Mouse (Mus musculus) cerebral cortex, adult 2 months (tissue): ENCODE results near the gene Arhgef10l.

ENCODE experiments used
- WGBS: fragments of 180-500 bp; shearing (Covaris S2); methylation state at CpG from one replicate; pipeline ENCODE4 v1.1.7; 2018; 5-methylcytosine and 5-hydroxymethylcytosine counted together

The Arhgef10l gene

DNA sequence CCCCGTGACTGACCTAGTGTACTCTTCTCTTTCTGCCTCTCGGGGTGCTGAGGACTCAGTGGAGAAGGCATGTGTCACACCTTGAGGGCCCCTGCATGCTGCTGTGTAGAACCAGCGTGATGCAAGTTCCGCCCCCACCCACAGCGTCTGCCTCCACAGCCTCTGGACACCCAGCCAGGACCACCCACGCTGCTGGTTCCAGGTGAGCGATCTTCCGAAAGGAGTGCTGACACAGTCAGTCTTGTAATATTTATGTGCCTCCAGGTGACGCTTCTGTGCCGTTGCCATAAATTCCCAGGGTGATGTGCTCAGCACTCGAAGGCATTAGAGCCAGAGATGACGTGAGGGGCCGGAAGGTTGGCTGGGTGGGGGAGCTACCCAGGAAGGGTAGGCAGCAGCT is 140.9 kb downstream of the Arhgef10l start:
- WGBS, result 79% methylated on average over 13 of the region's 13 CpGs

DNA sequence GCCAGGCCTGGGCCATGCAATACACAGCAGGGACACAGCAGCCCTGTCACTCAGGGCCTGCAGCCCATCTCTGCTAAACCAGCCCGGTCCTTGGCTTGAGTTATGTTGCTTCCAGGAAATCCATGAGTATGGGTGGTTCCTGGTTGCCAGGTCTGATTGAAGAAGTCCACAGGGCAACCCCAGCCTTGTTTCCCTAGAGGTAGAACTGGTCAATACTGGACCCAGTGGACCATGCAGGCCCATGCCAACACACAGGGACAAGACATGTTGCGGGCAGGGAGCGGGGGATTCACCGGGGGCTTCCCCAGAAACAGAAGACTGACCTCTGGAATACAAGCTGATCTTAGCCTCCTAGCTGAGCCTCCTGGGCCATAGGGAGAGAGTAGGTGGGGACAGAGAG is 142.9 kb downstream of the Arhgef10l start:
- 97% methylated on average over 4 of the region's 4 CpGs for WGBS

DNA sequence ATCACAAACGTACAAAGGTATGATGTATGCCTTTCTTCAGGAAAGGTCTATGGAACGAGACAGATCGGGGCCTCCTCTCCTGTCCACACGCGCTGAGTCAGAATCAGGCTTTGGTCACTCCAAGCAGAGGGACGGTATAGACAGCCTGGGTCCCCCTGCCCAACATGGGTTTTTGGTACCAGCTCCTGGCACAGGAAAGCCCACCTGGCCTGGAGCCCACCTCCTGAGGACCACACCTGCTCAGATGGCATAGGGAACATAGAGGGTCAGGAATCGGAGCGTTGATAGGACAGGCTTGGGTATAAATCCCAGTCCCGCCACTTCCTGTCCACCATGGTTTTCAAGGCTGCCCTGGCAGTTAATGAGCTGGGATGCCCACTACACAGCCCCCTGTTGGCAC is 145.1 kb downstream of the Arhgef10l start:
- WGBS, result 96% methylated on average over 9 of the region's 9 CpGs

DNA sequence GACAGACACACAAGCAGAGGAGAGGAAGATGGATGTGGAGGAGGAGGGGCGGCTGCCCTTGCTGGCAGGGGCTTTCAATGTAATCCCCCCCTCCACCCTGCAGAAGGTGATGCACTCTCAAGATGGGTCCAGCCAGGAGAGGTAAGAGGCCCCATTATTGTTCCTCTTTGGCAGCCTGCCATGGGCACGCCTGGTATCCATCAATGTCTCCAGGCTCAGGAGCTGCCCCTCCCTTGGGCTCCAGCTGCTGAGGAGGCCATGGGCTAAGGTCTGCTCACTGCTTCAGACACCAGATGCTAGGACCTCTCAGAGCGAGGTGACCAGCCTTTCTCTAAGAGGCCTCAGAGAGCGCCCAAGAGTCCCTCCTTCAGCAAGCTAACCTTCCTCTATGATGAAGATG is 152.0 kb downstream of the Arhgef10l start:
- WGBS, result 86% methylated on average over 4 of the region's 4 CpGs

DNA sequence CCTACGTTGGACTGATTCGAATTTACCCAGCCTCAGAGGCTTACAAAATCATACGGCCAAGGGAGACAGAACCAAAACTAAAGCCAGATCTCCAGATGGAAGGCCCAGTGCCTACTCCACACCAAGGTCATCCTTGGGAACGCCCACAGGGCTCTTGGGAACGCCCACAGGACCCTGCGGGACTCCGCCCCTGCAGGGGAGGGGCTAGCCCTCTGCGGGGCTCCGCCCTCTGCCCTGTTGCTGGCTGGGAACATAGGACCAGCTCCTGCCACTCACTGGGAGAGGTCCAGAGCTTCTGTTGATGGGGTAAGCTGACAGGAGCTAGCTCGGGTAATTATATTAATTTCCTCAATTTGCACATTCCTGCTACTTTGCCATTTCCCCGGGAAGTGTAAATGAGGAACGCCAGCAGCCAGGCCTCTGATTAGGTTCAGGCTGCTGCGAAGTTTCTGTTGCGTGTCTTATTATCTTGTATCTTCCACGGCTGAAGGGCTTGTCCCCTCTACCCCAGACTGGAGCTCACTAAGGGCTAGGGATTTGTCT is 158.6 kb downstream of the Arhgef10l start:
- 62% methylated on average over 15 of the region's 15 CpGs for WGBS

DNA sequence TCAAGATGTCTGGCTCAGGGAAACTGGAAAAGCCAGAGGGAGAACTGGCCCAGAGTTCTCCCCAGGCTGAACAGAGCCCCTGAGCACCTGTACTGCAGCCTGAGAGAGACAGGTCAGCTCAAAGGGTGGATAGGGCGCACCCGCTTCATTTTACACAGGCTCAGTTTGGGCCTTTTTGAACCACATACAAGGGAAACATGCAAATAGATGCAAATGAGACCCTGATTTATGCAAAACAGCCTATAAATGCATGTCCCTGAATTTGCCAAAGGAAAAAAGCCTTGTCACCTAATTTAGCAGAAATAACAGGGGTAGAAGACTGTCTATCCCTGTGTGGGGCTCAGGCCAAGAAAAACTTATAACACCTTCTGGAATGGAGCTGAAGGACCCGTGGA is 160.2 kb downstream of the Arhgef10l start:
- WGBS, result 65% methylated on average over 3 of the region's 3 CpGs

- 50% methylated on average over 19 of the region's 19 CpGs for WGBS
These were observed 160.7 kb downstream of the Arhgef10l start for GRCm38 (mm10) chr4:140504921-140505607.

- WGBS, result 22% methylated on average over 16 of the region's 16 CpGs
These were observed 161.5 kb downstream of the Arhgef10l start for GRCm38 (mm10) chr4:140504067-140504913.

- WGBS, result 54% methylated on average over 7 of the region's 7 CpGs
These were observed 165.0 kb downstream of the Arhgef10l start for GRCm38 (mm10) chr4:140500766-140501165.

GRCm38 (mm10) chr4:140499571-140499970 is 166.2 kb downstream of the Arhgef10l start:
- WGBS, result 90% methylated on average over 6 of the region's 6 CpGs

DNA sequence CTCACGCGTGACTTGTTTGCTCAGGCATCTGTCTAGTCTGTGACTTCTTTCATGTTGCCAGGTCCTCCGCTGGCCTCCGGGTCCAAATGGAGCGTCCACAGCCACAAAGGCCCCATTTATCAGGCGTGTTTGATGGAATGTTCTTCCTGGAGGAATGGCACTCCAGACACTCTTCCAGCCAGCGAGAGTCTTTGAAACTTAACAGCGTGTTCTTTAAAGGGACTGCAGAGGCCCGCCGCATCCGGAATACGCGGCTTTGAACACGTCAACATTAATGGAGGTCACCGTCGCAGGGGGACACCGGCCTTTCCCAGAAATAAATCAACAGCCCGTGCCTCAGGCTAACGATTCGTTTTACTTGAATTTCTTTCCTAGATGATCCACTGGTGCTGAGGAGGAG is 168.6 kb downstream of the Arhgef10l start:
- 73% methylated on average over 20 of the region's 20 CpGs for WGBS

- 15% methylated on average over 5 of the region's 5 CpGs for WGBS
These were observed 174.3 kb downstream of the Arhgef10l start for GRCm38 (mm10) chr4:140491555-140491954.

GRCm38 (mm10) chr4:140485442-140485841 is 180.4 kb downstream of the Arhgef10l start:
- 68% methylated on average over 12 of the region's 12 CpGs for WGBS

GRCm38 (mm10) chr4:140483134-140483533 is 182.7 kb downstream of the Arhgef10l start:
- 85% methylated on average over 11 of the region's 11 CpGs for WGBS

DNA sequence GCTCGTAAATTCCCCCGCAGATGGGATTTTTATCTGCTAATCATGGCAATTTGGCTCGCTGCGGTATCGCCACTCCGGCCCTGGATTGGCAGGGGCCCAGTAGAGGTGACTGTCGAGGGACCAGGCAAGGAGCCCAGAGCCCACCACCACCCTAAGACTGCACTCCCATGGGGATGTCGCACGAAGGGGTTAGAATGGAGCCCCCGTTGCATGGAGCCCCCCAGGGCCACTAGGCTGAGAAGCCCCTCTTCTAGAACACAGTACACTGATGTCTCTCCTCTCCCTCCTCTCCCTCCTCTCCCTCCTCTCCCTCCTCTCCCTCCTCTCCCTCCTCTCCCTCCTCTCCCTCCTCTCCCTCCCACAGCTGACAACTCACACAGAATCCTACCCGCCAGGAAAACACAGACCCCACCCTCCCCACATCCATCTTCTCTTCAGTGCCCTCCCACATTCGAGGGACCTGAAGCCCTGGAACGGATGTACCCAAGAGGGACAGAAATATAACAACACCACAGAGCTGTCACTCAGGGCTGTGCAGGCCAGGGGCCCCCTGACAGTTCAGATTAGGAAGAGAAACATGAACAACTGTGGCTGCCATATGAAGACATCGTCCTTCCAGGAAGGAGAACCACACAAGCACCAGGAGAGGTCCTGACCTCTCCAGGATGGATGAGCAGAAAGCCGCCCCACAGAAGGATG is 185.3 kb downstream of the Arhgef10l start:
- WGBS, result 47% methylated on average over 15 of the region's 15 CpGs

GRCm38 (mm10) chr4:140475194-140475593 is 190.6 kb downstream of the Arhgef10l start:
- 78% methylated on average over 8 of the region's 8 CpGs for WGBS

DNA sequence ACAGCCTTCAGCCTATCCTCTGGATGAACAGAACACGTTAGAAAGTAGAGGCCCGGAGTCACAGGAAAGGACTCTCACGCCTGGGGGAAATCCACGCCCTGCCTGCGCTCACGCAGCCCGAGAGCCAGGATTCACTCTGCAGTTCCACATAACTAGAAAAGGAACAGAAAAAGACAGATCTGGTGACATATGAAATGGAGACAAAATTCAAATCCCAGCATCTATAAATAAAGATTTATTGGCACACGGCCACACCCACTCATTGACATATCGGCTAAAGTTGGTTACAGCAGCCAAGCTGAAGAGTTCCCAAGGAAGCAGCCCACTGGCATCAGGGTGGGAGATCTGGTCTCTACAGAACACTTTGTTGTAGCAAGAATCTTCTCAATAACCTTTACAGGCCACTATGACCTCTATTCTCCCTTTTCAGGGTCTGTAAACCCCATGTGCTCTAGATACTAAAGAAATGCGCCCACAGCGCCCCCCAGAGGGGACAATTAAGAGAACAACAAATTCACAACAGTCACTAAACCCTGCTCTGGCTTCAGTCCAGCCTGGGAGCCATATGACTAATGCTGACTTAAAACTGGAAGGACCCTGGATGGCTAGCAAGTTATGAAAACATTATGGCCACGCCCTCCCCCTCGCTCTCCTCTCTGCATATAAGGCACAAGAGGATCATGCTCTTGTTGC is 195.9 kb downstream of the Arhgef10l start:
- WGBS, result 41% methylated on average over 13 of the region's 13 CpGs

- 63% methylated on average over 17 of the region's 17 CpGs for WGBS
These were observed 198.5 kb downstream of the Arhgef10l start for GRCm38 (mm10) chr4:140467254-140467791.
